Mouse (Mus musculus) neural tube, embryonic 11.5 days (tissue): ENCODE data around the gene Prkag3. TPM values are rescaled to one million over a fixed set of nuclear protein-coding genes. Genes with fewer than 3 reads are reported as not detected.

Experiments
- ATAC-seq: fragments of 200-750 bp; cut with Nextera tagmentation; 2 replicates; pipeline ENCODE4 v1.8.0; 2017; ENCODE audit warnings: moderate number of reproducible peaks, mild to moderate bottlenecking, moderate TSS enrichment, moderate library complexity; ENCODE audit not compliant: insufficient read depth, low FRiP score, low TSS enrichment
- DNase-seq: peaks from one replicate; pipeline ENCODE4 v3.0.0-alpha.2; 2015; ENCODE audit warnings: low spot score
- H3K27ac ChIP-seq: fragments of 300-500 bp; sonication (generic); 2 replicates; pipeline ENCODE4 v1.5.1; 2014; ENCODE audit warnings: low read depth, mild to moderate bottlenecking, low read length
- H3K27me3 ChIP-seq: fragments of 300-500 bp; sonication (generic); 2 replicates; pipeline ENCODE4 v1.6.1; 2014; ENCODE audit warnings: mild to moderate bottlenecking, low read length, mixed read lengths; ENCODE audit not compliant: control insufficient read depth, insufficient read depth
- H3K36me3 ChIP-seq: fragments of 300-500 bp; sonication (generic); 2 replicates; pipeline ENCODE4 v1.6.1; 2014; ENCODE audit warnings: mild to moderate bottlenecking, low read length, moderate library complexity, mixed read lengths; ENCODE audit not compliant: control insufficient read depth, insufficient read depth
- H3K4me1 ChIP-seq: fragments of 300-500 bp; sonication (generic); 2 replicates; pipeline ENCODE4 v1.6.1; 2014; ENCODE audit warnings: low read length, mixed read lengths; ENCODE audit not compliant: control insufficient read depth, insufficient read depth
- H3K4me2 ChIP-seq: fragments of 300-500 bp; sonication (generic); 2 replicates; pipeline ENCODE4 v1.6.1; 2014; ENCODE audit warnings: low read depth, mild to moderate bottlenecking, moderate library complexity
- H3K4me3 ChIP-seq: fragments of 300-500 bp; sonication (generic); 2 replicates; pipeline ENCODE4 v1.5.1; 2014; ENCODE audit warnings: low read depth, low read length
- H3K9ac ChIP-seq: fragments of 300-500 bp; sonication (generic); 2 replicates; pipeline ENCODE4 v1.6.1; 2014; ENCODE audit warnings: mild to moderate bottlenecking, low read length
- H3K9me3 ChIP-seq: fragments of 300-500 bp; sonication (generic); 2 replicates; pipeline ENCODE4 v1.6.1; 2016; ENCODE audit warnings: low read length; ENCODE audit not compliant: control insufficient read depth
- WGBS: fragments of 180-500 bp; shearing (Covaris S2); extraction: QIAGEN DNeasy Blood & Tissue Kit; methylation state at CpG from one replicate; pipeline ENCODE4 v1.1.7; 2014; 5-methylcytosine and 5-hydroxymethylcytosine counted together
- polyA plus RNA-seq: library from polyadenylated mRNA; unstranded; fragments of >200 nt; fragmentation: Nextera tagmentation; extraction: Ambion mirVana; gene quantifications from 2 replicates; pipeline ENCODE4 v1.2.1, GENCODE M21; 2014

Prkag3 gene
- polyA plus RNA-seq, 1 experiment from 2014 or later: not detected

GRCm38 (mm10) chr1:74726674-74727073 is 22.3 kb downstream of the Prkag3 start:
- DNase-seq (no peak), ATAC-seq (no peak)
- Histone ChIP-seq H3K4me1 (no peaks in the 10 kb centered on the region), H3K4me3 (no peak overlapping the region), H3K9ac (no peak overlapping the region), H3K9me3 (no peaks in the 10 kb centered on the region), H3K36me3 (no peaks in the 10 kb centered on the region), H3K27me3 (no peaks in the 10 kb centered on the region), H3K4me2 (no peak overlapping the region), H3K27ac (no peak overlapping the region)
- WGBS: 80% methylated on average over 5 of the region's 5 CpGs

GRCm38 (mm10) chr1:74726114-74726513 is 22.9 kb downstream of the Prkag3 start:
- 86% methylated on average over 5 of the region's 5 CpGs for WGBS
- ATAC-seq (no peak), DNase-seq (no peak)

GRCm38 (mm10) chr1:74723748-74724147 is 25.3 kb downstream of the Prkag3 start:
- Histone ChIP-seq H3K4me3 (no peak overlapping the region), H3K4me1 (no peaks in the 10 kb centered on the region), H3K9ac (no peak overlapping the region), H3K4me2 (no peak overlapping the region), H3K27me3 (no peaks in the 10 kb centered on the region), H3K9me3 (no peaks in the 10 kb centered on the region), H3K36me3 (no peaks in the 10 kb centered on the region), H3K27ac (no peak overlapping the region)
- ATAC-seq (no peak), DNase-seq (no peak)
- WGBS: 77% methylated on average over 2 of the region's 2 CpGs

More at GRCm38 (mm10) chr1:74726114-74726513, 22.9 kb downstream of the Prkag3 start:
- Histone ChIP-seq H3K36me3 (no peaks in the 10 kb centered on the region), H3K9me3 (no peaks in the 10 kb centered on the region), H3K4me3 (no peak overlapping the region), H3K27ac (no peak overlapping the region), H3K4me1 (no peaks in the 10 kb centered on the region), H3K27me3 (no peaks in the 10 kb centered on the region), H3K4me2 (no peak overlapping the region), H3K9ac (no peak overlapping the region)

- H3K4me3 ChIP-seq: no peak overlapping the region
- H3K4me1 ChIP-seq: no peaks in the 10 kb centered on the region
- no peaks in the 10 kb centered on the region for H3K9me3 ChIP-seq
- no peak overlapping the region for H3K27ac ChIP-seq
- H3K9ac ChIP-seq: no peak overlapping the region
- DNase-seq (no peak), ATAC-seq (no peak)
- no peaks in the 10 kb centered on the region for H3K36me3 ChIP-seq
- 82% methylated on average over 6 of the region's 6 CpGs for WGBS
- no peak overlapping the region for H3K4me2 ChIP-seq
- no peaks in the 10 kb centered on the region for H3K27me3 ChIP-seq
Observed at GRCm38 (mm10) chr1:74721657-74722056, 27.4 kb downstream of the Prkag3 start.

- H3K36me3 ChIP-seq: no peaks in the 10 kb centered on the region
- ATAC-seq (no peak), DNase-seq (no peak)
- WGBS: 83% methylated on average over 3 of the region's 3 CpGs
- no peak overlapping the region for H3K4me3 ChIP-seq
- no peaks in the 10 kb centered on the region for H3K27me3 ChIP-seq
- no peak overlapping the region for H3K4me2 ChIP-seq
- H3K9ac ChIP-seq: no peak overlapping the region
- H3K27ac ChIP-seq: no peak overlapping the region
- H3K4me1 ChIP-seq: no peaks in the 10 kb centered on the region
- H3K9me3 ChIP-seq: no peaks in the 10 kb centered on the region
Observed at GRCm38 (mm10) chr1:74719281-74719680, 29.7 kb downstream of the Prkag3 start.

- no peak overlapping the region for H3K27ac ChIP-seq
- H3K9me3 ChIP-seq: no peaks in the 10 kb centered on the region
- H3K27me3 ChIP-seq: no peaks in the 10 kb centered on the region
- DNase-seq: no peak
- ATAC-seq: no peak
- WGBS: 87% methylated on average over 8 of the region's 8 CpGs
- H3K9ac ChIP-seq: no peak overlapping the region
- no peak overlapping the region for H3K4me2 ChIP-seq
- H3K36me3 ChIP-seq: no peaks in the 10 kb centered on the region
- no peak overlapping the region for H3K4me3 ChIP-seq
- H3K4me1 ChIP-seq: no peaks in the 10 kb centered on the region
Observed at GRCm38 (mm10) chr1:74718113-74718512, 30.9 kb downstream of the Prkag3 start.

- 88% methylated on average over 6 of the region's 6 CpGs for WGBS
- Histone ChIP-seq H3K9me3 (no peaks in the 10 kb centered on the region), H3K27ac (no peak overlapping the region), H3K36me3 (no peaks in the 10 kb centered on the region), H3K4me1 (no peaks in the 10 kb centered on the region), H3K4me2 (no peak overlapping the region), H3K4me3 (no peak overlapping the region), H3K27me3 (no peaks in the 10 kb centered on the region), H3K9ac (no peak overlapping the region)
- no peak for ATAC-seq
- DNase-seq: no peak
Observed at GRCm38 (mm10) chr1:74715886-74716285, 33.1 kb downstream of the Prkag3 start.

GRCm38 (mm10) chr1:74715468-74715867 is 33.6 kb downstream of the Prkag3 start:
- WGBS: 62% methylated on average over 5 of the region's 5 CpGs
- H3K9me3 ChIP-seq: no peaks in the 10 kb centered on the region
- no peak overlapping the region for H3K4me2 ChIP-seq
- ATAC-seq: no peak
- no peaks in the 10 kb centered on the region for H3K36me3 ChIP-seq
- H3K4me3 ChIP-seq: no peak overlapping the region
- DNase-seq: peak; percentile 25
- H3K4me1 ChIP-seq: no peaks in the 10 kb centered on the region
- no peaks in the 10 kb centered on the region for H3K27me3 ChIP-seq
- H3K27ac ChIP-seq: no peak overlapping the region
- no peak overlapping the region for H3K9ac ChIP-seq

GRCm38 (mm10) chr1:74714967-74715366 is 34.1 kb downstream of the Prkag3 start:
- Histone ChIP-seq H3K27me3 (no peaks in the 10 kb centered on the region), H3K4me1 (no peaks in the 10 kb centered on the region), H3K4me2 (no peak overlapping the region), H3K27ac (no peak overlapping the region), H3K9me3 (no peaks in the 10 kb centered on the region), H3K9ac (no peak overlapping the region), H3K36me3 (no peaks in the 10 kb centered on the region), H3K4me3 (no peak overlapping the region)
- WGBS: 60% methylated on average over 2 of the region's 2 CpGs
- no peak for ATAC-seq
- DNase-seq: no peak
